Mouse (Mus musculus) limb, embryonic 14.5 days (tissue): Measurements from ENCODE around the gene Ddx24. TPM values are rescaled to one million over a fixed set of nuclear protein-coding genes. Genes with fewer than 3 reads are reported as not detected.

ENCODE experiments used
- ATAC-seq: fragments of 200-750 bp; cut with Nextera tagmentation; 2 replicates; pipeline ENCODE4 v1.8.0; 2017; ENCODE audit warnings: low read depth, moderate number of reproducible peaks, moderate TSS enrichment; ENCODE audit not compliant: low FRiP score
- DNase-seq: peaks from one replicate; pipeline ENCODE4 v3.0.0-alpha.2; 2015; ENCODE audit warnings: low spot score
- H3K27ac ChIP-seq: fragments of 300-500 bp; sonication (generic); replicated peaks from 2 replicates; pipeline ENCODE4 v1.5.1; 2014; ENCODE audit warnings: low read depth, mild to moderate bottlenecking, low read length, moderate library complexity, mixed read lengths
- H3K27me3 ChIP-seq: fragments of 300-500 bp; sonication (generic); 2 replicates; pipeline ENCODE4 v1.6.1; 2014; ENCODE audit warnings: low read length, mixed read lengths; ENCODE audit not compliant: control insufficient read depth, insufficient read depth
- H3K36me3 ChIP-seq: fragments of 300-500 bp; sonication (generic); 2 replicates; pipeline ENCODE4 v1.6.1; 2014; ENCODE audit warnings: mild to moderate bottlenecking, low read length, moderate library complexity, mixed read lengths; ENCODE audit not compliant: control insufficient read depth, insufficient read depth
- H3K4me1 ChIP-seq: fragments of 300-500 bp; sonication (generic); 2 replicates; pipeline ENCODE4 v1.6.1; 2014; ENCODE audit warnings: antibody characterized with exemption, low read length, mixed read lengths; ENCODE audit not compliant: control insufficient read depth, insufficient read depth
- H3K4me2 ChIP-seq: fragments of 300-500 bp; sonication (generic); replicated peaks from 2 replicates; pipeline ENCODE4 v1.6.1; 2014; ENCODE audit warnings: low read depth, mild to moderate bottlenecking, low read length, moderate library complexity; ENCODE audit not compliant: severe bottlenecking
- H3K4me3 ChIP-seq: fragments of 300-500 bp; sonication (generic); replicated peaks from 2 replicates; pipeline ENCODE4 v1.5.1; 2014; ENCODE audit warnings: low read length
- H3K9ac ChIP-seq: fragments of 300-500 bp; sonication (generic); 2 replicates; pipeline ENCODE4 v1.6.1; 2014; ENCODE audit warnings: mild to moderate bottlenecking, low read depth, low read length, moderate library complexity; ENCODE audit not compliant: severe bottlenecking
- H3K9me3 ChIP-seq: fragments of 300-500 bp; sonication (generic); 2 replicates; pipeline ENCODE4 v1.6.1; 2016; ENCODE audit warnings: low read length; ENCODE audit not compliant: control insufficient read depth
- POLR2A ChIP-seq: fragments of 200-500 bp; IDR thresholded peaks from 2 replicates; pipeline ENCODE4 v1.8.0; 2012; ENCODE audit warnings: inconsistent platforms, mild to moderate bottlenecking, moderate library complexity, borderline replicate concordance; ENCODE audit not compliant: insufficient read depth, insufficient read length; ENCODE audit errors: extremely low read depth
- WGBS: fragments of 180-500 bp; shearing (Covaris S2); extraction: QIAGEN DNeasy Blood & Tissue Kit; methylation state at CpG from one replicate; pipeline ENCODE4 v1.1.7; 2014; 5-methylcytosine and 5-hydroxymethylcytosine counted together
- polyA plus RNA-seq, 2 experiments: library from polyadenylated mRNA; depleted of rRNA in 1 of 2; stranded (reverse) in 1 of 2; unstranded in 1 of 2; fragments of >200 nt; fragmentation: Nextera tagmentation in 1 of 2; extraction: Ambion mirVana in 1 of 2; gene quantifications; 2 replicates each; pipeline versions ENCODE4 v1.2.1 to v1.2.3; 2012 to 2014

Ddx24 gene
- polyA plus RNA-seq, 2 experiments: 53.2 to 81.5 TPM

- Histone ChIP-seq H3K4me3 (peak overlapping the region; percentile 73), H3K9me3 (no peaks in the 10 kb centered on the region), H3K4me2 (peak overlapping the region; percentile 73), H3K27me3 (no peaks in the 10 kb centered on the region), H3K4me1 (peaks cover 7% of the 10 kb centered on the region; the same call in 1 of the 2 replicates), H3K9ac (peak overlapping the region; percentile 90), H3K27ac (no peak overlapping the region), H3K36me3 (no peaks in the 10 kb centered on the region)
- WGBS: 79% methylated on average over 2 of the region's 2 CpGs
- DNase-seq: no peak
- ATAC-seq: no peak
- TF ChIP-seq POLR2A: no peak
Measured at GRCm38 (mm10) chr12:103389348-103389727, 36.3 kb downstream of the Ddx24 start.

DNA sequence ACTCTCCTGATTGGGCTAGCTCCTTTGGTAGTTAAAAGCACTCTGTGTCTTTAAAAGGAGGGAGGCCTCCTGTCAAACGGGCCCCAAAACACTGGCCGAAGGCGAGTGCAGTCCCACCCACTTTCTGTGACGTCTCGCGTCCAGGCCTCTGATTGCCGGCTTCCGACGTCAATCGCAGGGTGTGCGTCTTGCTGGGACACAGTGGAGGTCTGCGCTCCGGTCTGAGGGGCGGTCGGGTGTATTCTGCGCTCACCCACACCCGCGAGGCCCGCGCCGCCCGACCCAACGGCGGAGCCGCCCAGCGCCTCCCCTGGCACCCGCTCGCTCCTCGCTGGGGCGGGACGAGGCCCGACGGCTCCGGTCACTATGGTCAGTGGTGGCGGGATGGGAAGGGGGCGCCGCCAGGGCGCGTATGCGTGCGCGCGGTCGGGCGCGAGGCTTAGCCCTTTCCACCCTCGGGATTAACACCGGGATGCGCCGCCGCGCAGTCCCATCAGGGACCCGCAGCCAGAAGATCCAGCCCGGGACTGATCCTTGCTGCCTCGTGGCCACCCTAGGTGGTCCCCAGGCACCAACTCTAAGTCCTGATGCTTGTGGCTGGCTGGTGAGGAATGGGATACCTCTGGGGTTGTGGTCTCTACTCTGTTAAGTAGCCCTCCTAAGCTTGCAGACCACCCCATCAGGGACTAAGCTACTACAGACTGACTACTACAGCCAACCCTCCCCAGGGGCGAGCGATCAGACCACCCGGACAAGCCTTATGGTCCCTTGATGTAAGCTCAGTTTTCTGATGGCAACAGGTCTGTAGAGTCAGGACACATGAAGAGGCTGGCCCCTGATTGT, 36.9 kb downstream of the Ddx24 start, which contains the start of gene Otub2:
Otub2 (plus strand) TSS at position 178 of the 843 bp plus-strand sequence.
- H3K9me3 ChIP-seq: no peaks in the 10 kb centered on the region
- no peaks in the 10 kb centered on the region for H3K27me3 ChIP-seq
- H3K4me2 ChIP-seq: peak within 1 kb of the TSS; percentile 73
- H3K4me3 ChIP-seq: peak within 1 kb of the TSS; percentile 73
- ATAC-seq (peak; percentile 99), DNase-seq (peak; percentile 97)
- TF ChIP-seq POLR2A: no peak
- peak within 1 kb of the TSS; percentile 90 for H3K9ac ChIP-seq
- H3K4me1 ChIP-seq: peaks cover 7% of the 10 kb centered on the region; the same call in 1 of the 2 replicates
- WGBS: under 1% methylated on average over 54 of the region's 58 CpGs
- no peak within 1 kb of the TSS for H3K27ac ChIP-seq
- H3K36me3 ChIP-seq: no peaks in the 10 kb centered on the region

- Histone ChIP-seq H3K4me1 (no peaks in the 10 kb centered on the region), H3K9ac (no peak overlapping the region), H3K4me2 (no peak overlapping the region), H3K4me3 (no peak overlapping the region), H3K36me3 (no peaks in the 10 kb centered on the region), H3K27ac (no peak overlapping the region), H3K9me3 (no peaks in the 10 kb centered on the region), H3K27me3 (no peaks in the 10 kb centered on the region)
- TF ChIP-seq POLR2A: no peak
- 83% methylated on average over 4 of the region's 4 CpGs for WGBS
- ATAC-seq (no peak), DNase-seq (no peak)
Measured at GRCm38 (mm10) chr12:103380226-103380625, 45.4 kb downstream of the Ddx24 start.

DNA sequence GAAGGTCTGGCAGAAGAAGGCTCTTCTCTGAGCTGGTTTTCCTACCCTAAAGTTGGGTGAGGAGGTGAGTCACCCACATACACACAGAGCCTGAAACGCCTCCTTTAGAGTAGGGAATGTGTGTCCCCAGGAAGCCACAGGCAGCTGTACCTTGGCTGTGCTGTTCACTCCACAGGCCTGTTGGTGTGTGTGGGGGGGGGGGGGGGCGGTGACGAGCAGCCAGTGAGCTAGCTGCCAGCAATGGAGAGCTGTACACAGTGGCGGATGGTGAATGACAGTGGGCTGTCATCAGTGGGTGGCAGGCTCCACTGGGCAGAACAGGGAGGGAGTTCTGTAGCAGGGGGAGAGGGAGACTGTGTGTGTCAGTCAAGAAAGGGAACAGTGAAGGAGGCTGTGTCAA, 48.9 kb downstream of the Ddx24 start:
- no peak for DNase-seq
- Histone ChIP-seq H3K9me3 (no peaks in the 10 kb centered on the region), H3K27me3 (no peaks in the 10 kb centered on the region), H3K36me3 (no peaks in the 10 kb centered on the region), H3K4me3 (no peak overlapping the region), H3K27ac (no peak overlapping the region), H3K4me2 (no peak overlapping the region), H3K9ac (no peak overlapping the region), H3K4me1 (no peaks in the 10 kb centered on the region)
- 72% methylated on average over 3 of the region's 4 CpGs for whole genome bisulfite sequencing
- no peak for TF ChIP-seq POLR2A
- no peak for ATAC-seq

GRCm38 (mm10) chr12:103376124-103376523, 49.5 kb downstream of the Ddx24 start:
- DNase-seq (no peak), ATAC-seq (no peak)
- no peak overlapping the region for H3K4me2 ChIP-seq
- H3K27me3 ChIP-seq: no peaks in the 10 kb centered on the region
- WGBS: 64% methylated on average over 5 of the region's 5 CpGs
- no peak for TF ChIP-seq POLR2A
- no peak overlapping the region for H3K4me3 ChIP-seq
- H3K9me3 ChIP-seq: no peaks in the 10 kb centered on the region
- no peak overlapping the region for H3K27ac ChIP-seq
- H3K9ac ChIP-seq: no peak overlapping the region
- H3K36me3 ChIP-seq: no peaks in the 10 kb centered on the region
- no peaks in the 10 kb centered on the region for H3K4me1 ChIP-seq
